Mouse (Mus musculus): Measurements from ENCODE around the gene Mob4. TPM values are rescaled to one million over a fixed set of nuclear protein-coding genes. Genes with fewer than 3 reads are reported as not detected.

The Mob4 gene
- polyA plus RNA-seq (2012; rRNA removed): 59.1 and 61.9 TPM in 2 replicates

GRCm38 (mm10) chr1:55130943-55131401 is at the start of gene Mob4:
TSS of gene Mob4 (plus strand) at chr1:55131231.

GRCm38 (mm10) chr1:55087932-55088610 is 43.0 kb upstream of the Mob4 start, which contains the start of the genes Hspe1 and Hspd1:
TSS of gene Hspe1 (plus strand) at chr1:55088132.
TSS of gene Hspd1 (minus strand) at chr1:55088243.

Other genes with a start within 250 kb of the Mob4 start
- gene Ankrd44, start 204.8 kb upstream of the Mob4 start, polyA plus RNA-seq (2012; rRNA removed): 60.5 and 65.7 TPM in 2 replicates
- 212 and 224 TPM in 2 replicates for gene Sf3b1, start 103.8 kb upstream of the Mob4 start, polyA plus RNA-seq (2012; rRNA removed)
- gene Coq10b, start 78.5 kb upstream of the Mob4 start, polyA plus RNA-seq (2012; rRNA removed): 23.1 and 23.2 TPM in 2 replicates
- gene Hspe1, start 43.1 kb upstream of the Mob4 start, polyA plus RNA-seq (2012; rRNA removed): 226 and 232 TPM in 2 replicates
- gene Hspd1, start 43.0 kb upstream of the Mob4 start, polyA plus RNA-seq (2012; rRNA removed): 138 and 151 TPM in 2 replicates
- 9.0 and 10.8 TPM in 2 replicates for gene Rftn2, start 95.6 kb downstream of the Mob4 start, polyA plus RNA-seq (2012; rRNA removed)
- 5.4 and 5.6 TPM in 2 replicates for gene Mars2, start 105.9 kb downstream of the Mob4 start, polyA plus RNA-seq (2012; rRNA removed)
- gene Boll, start 232.2 kb downstream of the Mob4 start, polyA plus RNA-seq (2012; rRNA removed): 0.05 TPM in 1 of 2 replicates, not detected in the other

Measured in central nervous system, embryonic 18 days (tissue).